Mouse (Mus musculus): ENCODE data around the gene Gdnf. TPM values are rescaled to one million over a fixed set of nuclear protein-coding genes. Genes with fewer than 3 reads are reported as not detected.

Gdnf gene
- polyA plus RNA-seq, 1 experiment from 2014 or later = 4.3 TPM

GRCm38 (mm10) chr15:7872473-7872872, 61.8 kb downstream of the Gdnf start:
- 65% methylated on average over 5 of the region's 5 CpGs for WGBS
- H3K4me3 ChIP-seq (ENCODE audit: low read depth, low read length) = no peak overlapping the region
- H3K27ac ChIP-seq (ENCODE audit: low read length) = no peak overlapping the region
- peaks cover 3% of the 10 kb centered on the region; the same call in 1 of the 2 replicates for H3K4me1 ChIP-seq (ENCODE audit: control insufficient read depth, insufficient read depth, low read length)
- no peaks in the 10 kb centered on the region for H3K27me3 ChIP-seq (ENCODE audit: control insufficient read depth, insufficient read depth, low read length)
- H3K9ac ChIP-seq (replicated peaks; ENCODE audit: low read depth, low read length) = no peak overlapping the region
- no peak for ATAC-seq (ENCODE audit: insufficient number of reproducible peaks, insufficient read depth, low FRiP score, low read depth)
- no peak overlapping the region for H3K4me2 ChIP-seq (replicated peaks; ENCODE audit: low read depth, low read length)
- H3K9me3 ChIP-seq (ENCODE audit: control insufficient read depth, low read depth, low read length) = no peaks in the 10 kb centered on the region
- no peaks in the 10 kb centered on the region for H3K36me3 ChIP-seq (ENCODE audit: control insufficient read depth, insufficient read depth, low read length)

GRCm38 (mm10) chr15:7875879-7876278, 65.2 kb downstream of the Gdnf start:
- WGBS = 78% methylated on average over 6 of the region's 6 CpGs
- Histone ChIP-seq H3K4me2 (replicated peaks; ENCODE audit: low read depth, low read length) (no peak overlapping the region), H3K9me3 (ENCODE audit: control insufficient read depth, low read depth, low read length) (no peaks in the 10 kb centered on the region), H3K4me1 (ENCODE audit: control insufficient read depth, insufficient read depth, low read length) (peaks cover 6% of the 10 kb centered on the region; the same call in 1 of the 2 replicates), H3K4me3 (ENCODE audit: low read depth, low read length) (no peak overlapping the region), H3K9ac (replicated peaks; ENCODE audit: low read depth, low read length) (no peak overlapping the region), H3K36me3 (ENCODE audit: control insufficient read depth, insufficient read depth, low read length) (no peaks in the 10 kb centered on the region; the same call in 1 of the 2 replicates), H3K27ac (ENCODE audit: low read length) (no peak overlapping the region), H3K27me3 (ENCODE audit: control insufficient read depth, insufficient read depth, low read length) (no peaks in the 10 kb centered on the region)
- no peak for ATAC-seq (ENCODE audit: insufficient number of reproducible peaks, insufficient read depth, low FRiP score, low read depth)

- no peak overlapping the region for H3K4me3 ChIP-seq (ENCODE audit: low read depth, low read length)
- 69% methylated on average over 22 of the region's 22 CpGs for WGBS
- ATAC-seq (ENCODE audit: insufficient number of reproducible peaks, insufficient read depth, low FRiP score, low read depth) = no peak
- no peaks in the 10 kb centered on the region; the same call in 1 of the 2 replicates for H3K36me3 ChIP-seq (ENCODE audit: control insufficient read depth, insufficient read depth, low read length)
- H3K27ac ChIP-seq (ENCODE audit: low read length) = no peak overlapping the region
- no peak overlapping the region for H3K9ac ChIP-seq (replicated peaks; ENCODE audit: low read depth, low read length)
- no peaks in the 10 kb centered on the region for H3K27me3 ChIP-seq (ENCODE audit: control insufficient read depth, insufficient read depth, low read length)
- H3K9me3 ChIP-seq (ENCODE audit: control insufficient read depth, low read depth, low read length) = no peaks in the 10 kb centered on the region
- H3K4me2 ChIP-seq (replicated peaks; ENCODE audit: low read depth, low read length) = no peak overlapping the region
- H3K4me1 ChIP-seq (ENCODE audit: control insufficient read depth, insufficient read depth, low read length) = peaks cover 6% of the 10 kb centered on the region; the same call in 1 of the 2 replicates
Measured at GRCm38 (mm10) chr15:7877560-7878467, 67.2 kb downstream of the Gdnf start.

- Histone ChIP-seq H3K4me3 (ENCODE audit: low read depth, low read length) (no peak overlapping the region), H3K36me3 (ENCODE audit: control insufficient read depth, insufficient read depth, low read length) (no peaks in the 10 kb centered on the region; the same call in 1 of the 2 replicates), H3K9me3 (ENCODE audit: control insufficient read depth, low read depth, low read length) (no peaks in the 10 kb centered on the region), H3K27me3 (ENCODE audit: control insufficient read depth, insufficient read depth, low read length) (no peaks in the 10 kb centered on the region), H3K4me2 (replicated peaks; ENCODE audit: low read depth, low read length) (no peak overlapping the region), H3K4me1 (ENCODE audit: control insufficient read depth, insufficient read depth, low read length) (peaks cover 6% of the 10 kb centered on the region; the same call in 1 of the 2 replicates), H3K27ac (ENCODE audit: low read length) (no peak overlapping the region), H3K9ac (replicated peaks; ENCODE audit: low read depth, low read length) (no peak overlapping the region)
- WGBS = 81% methylated on average over 10 of the region's 10 CpGs
- ATAC-seq (ENCODE audit: insufficient number of reproducible peaks, insufficient read depth, low FRiP score, low read depth) = no peak
Measured at GRCm38 (mm10) chr15:7878861-7879260, 68.2 kb downstream of the Gdnf start.

- no peak for ATAC-seq (ENCODE audit: insufficient number of reproducible peaks, insufficient read depth, low FRiP score, low read depth)
- WGBS = 58% methylated on average over 7 of the region's 7 CpGs
- Histone ChIP-seq H3K4me1 (ENCODE audit: control insufficient read depth, insufficient read depth, low read length) (0 out of 2 replicates have a peak, but pooled peaks cover 3% of the 10 kb centered on the region), H3K36me3 (ENCODE audit: control insufficient read depth, insufficient read depth, low read length) (no peaks in the 10 kb centered on the region; the same call in 1 of the 2 replicates), H3K4me2 (replicated peaks; ENCODE audit: low read depth, low read length) (no peak overlapping the region), H3K4me3 (ENCODE audit: low read depth, low read length) (no peak overlapping the region), H3K9ac (replicated peaks; ENCODE audit: low read depth, low read length) (no peak overlapping the region), H3K27me3 (ENCODE audit: control insufficient read depth, insufficient read depth, low read length) (no peaks in the 10 kb centered on the region), H3K27ac (ENCODE audit: low read length) (no peak overlapping the region), H3K9me3 (ENCODE audit: control insufficient read depth, low read depth, low read length) (no peaks in the 10 kb centered on the region)
Measured at GRCm38 (mm10) chr15:7879956-7880355, 69.3 kb downstream of the Gdnf start.

GRCm38 (mm10) chr15:7884181-7884580, 73.5 kb downstream of the Gdnf start:
- Histone ChIP-seq H3K36me3 (ENCODE audit: control insufficient read depth, insufficient read depth, low read length) (no peaks in the 10 kb centered on the region), H3K4me1 (ENCODE audit: control insufficient read depth, insufficient read depth, low read length) (no peaks in the 10 kb centered on the region), H3K9me3 (ENCODE audit: control insufficient read depth, low read depth, low read length) (no peaks in the 10 kb centered on the region), H3K27me3 (ENCODE audit: control insufficient read depth, insufficient read depth, low read length) (no peaks in the 10 kb centered on the region), H3K27ac (ENCODE audit: low read length) (no peak overlapping the region), H3K4me2 (replicated peaks; ENCODE audit: low read depth, low read length) (no peak overlapping the region), H3K4me3 (ENCODE audit: low read depth, low read length) (no peak overlapping the region), H3K9ac (replicated peaks; ENCODE audit: low read depth, low read length) (no peak overlapping the region)
- ATAC-seq (ENCODE audit: insufficient number of reproducible peaks, insufficient read depth, low FRiP score, low read depth) = no peak
- 91% methylated on average over 11 of the region's 11 CpGs for WGBS

- H3K4me3 ChIP-seq (ENCODE audit: low read depth, low read length) = no peak overlapping the region
- H3K9me3 ChIP-seq (ENCODE audit: control insufficient read depth, low read depth, low read length) = no peaks in the 10 kb centered on the region
- no peak overlapping the region for H3K9ac ChIP-seq (replicated peaks; ENCODE audit: low read depth, low read length)
- H3K27me3 ChIP-seq (ENCODE audit: control insufficient read depth, insufficient read depth, low read length) = no peaks in the 10 kb centered on the region
- no peaks in the 10 kb centered on the region for H3K36me3 ChIP-seq (ENCODE audit: control insufficient read depth, insufficient read depth, low read length)
- no peak for ATAC-seq (ENCODE audit: insufficient number of reproducible peaks, insufficient read depth, low FRiP score, low read depth)
- no peaks in the 10 kb centered on the region for H3K4me1 ChIP-seq (ENCODE audit: control insufficient read depth, insufficient read depth, low read length)
- H3K27ac ChIP-seq (ENCODE audit: low read length) = no peak overlapping the region
- no peak overlapping the region for H3K4me2 ChIP-seq (replicated peaks; ENCODE audit: low read depth, low read length)
- whole genome bisulfite sequencing = 52% methylated on average over 10 of the region's 10 CpGs
Measured at GRCm38 (mm10) chr15:7885106-7885505, 74.5 kb downstream of the Gdnf start.

GRCm38 (mm10) chr15:7886591-7886990, 75.9 kb downstream of the Gdnf start:
- Histone ChIP-seq H3K36me3 (ENCODE audit: control insufficient read depth, insufficient read depth, low read length) (no peaks in the 10 kb centered on the region), H3K27me3 (ENCODE audit: control insufficient read depth, insufficient read depth, low read length) (no peaks in the 10 kb centered on the region), H3K4me1 (ENCODE audit: control insufficient read depth, insufficient read depth, low read length) (peaks cover 7% of the 10 kb centered on the region), H3K4me3 (ENCODE audit: low read depth, low read length) (no peak overlapping the region), H3K9ac (replicated peaks; ENCODE audit: low read depth, low read length) (no peak overlapping the region), H3K27ac (ENCODE audit: low read length) (no peak overlapping the region), H3K9me3 (ENCODE audit: control insufficient read depth, low read depth, low read length) (no peaks in the 10 kb centered on the region), H3K4me2 (replicated peaks; ENCODE audit: low read depth, low read length) (no peak overlapping the region)
- WGBS = 90% methylated on average over 8 of the region's 8 CpGs
- ATAC-seq (ENCODE audit: insufficient number of reproducible peaks, insufficient read depth, low FRiP score, low read depth) = no peak
